Mouse (Mus musculus) MEL (cell line): ENCODE measurements around the gene Cds2.

Experiments used
- BHLHE40 ChIP-seq: IDR thresholded peaks from 2 replicates; pipeline ENCODE4 v1.6.1; 2012; ENCODE audit warnings: low read depth, mild to moderate bottlenecking, inconsistent platforms, low read length, improper control_type of control experiment, borderline replicate concordance
- CTCF ChIP-seq, 3 experiments: IDR thresholded peaks in 2 of 3; conservative IDR thresholded peaks in 1 of 3; 2 replicates each; pipeline ENCODE4 v1.5.1; 2011 to 2012; ENCODE audit warnings: low read length in 3 of 3, low read depth in 2 of 3, mild to moderate bottlenecking in 2 of 3, improper control_type of control experiment in 1 of 3, inconsistent platforms in 1 of 3, mixed read lengths in 1 of 3, moderate library complexity in 1 of 3; ENCODE audit not compliant: control insufficient read depth in 1 of 3, insufficient read depth in 1 of 3, poor library complexity in 1 of 3, severe bottlenecking in 1 of 3
- ELF1 ChIP-seq: IDR thresholded peaks from 2 replicates; pipeline ENCODE4 v1.6.1; 2014; ENCODE audit warnings: low read depth, mild to moderate bottlenecking, inconsistent platforms, low read length, improper control_type of control experiment, moderate library complexity
- EP300 ChIP-seq, 2 experiments: IDR thresholded peaks; 2 replicates each; pipeline ENCODE4 v1.6.1; 2011; ENCODE audit warnings: improper control_type of control experiment in 2 of 2, low read length in 2 of 2, low read depth in 1 of 2, mild to moderate bottlenecking in 1 of 2
- GABPA ChIP-seq: IDR thresholded peaks from 2 replicates; pipeline ENCODE4 v1.6.1; 2012; ENCODE audit warnings: low read depth, mild to moderate bottlenecking, inconsistent platforms, low read length, improper control_type of control experiment, moderate library complexity
- GATA1 ChIP-seq: IDR thresholded peaks from 2 replicates; pipeline ENCODE4 v1.6.1; 2011; ENCODE audit warnings: low read depth, low read length, improper control_type of control experiment
- KAT2A ChIP-seq: conservative IDR thresholded peaks from 2 replicates; pipeline ENCODE4 v1.6.1; 2012; ENCODE audit warnings: low read depth, low read length, improper control_type of control experiment, inconsistent platforms
- MAX ChIP-seq: IDR thresholded peaks from 2 replicates; pipeline ENCODE4 v1.6.1; 2011; ENCODE audit warnings: low read length, improper control_type of control experiment
- MYB ChIP-seq: IDR thresholded peaks from 2 replicates; pipeline ENCODE4 v1.6.1; 2011; ENCODE audit warnings: mild to moderate bottlenecking, low read depth, low read length, improper control_type of control experiment
- NELFE ChIP-seq: IDR thresholded peaks from 2 replicates; pipeline ENCODE4 v1.6.1; 2011; ENCODE audit warnings: low read depth, low read length, improper control_type of control experiment
- POLR2A ChIP-seq, 2 experiments: IDR thresholded peaks; 2 replicates each; pipeline ENCODE4 v1.6.1; 2011 to 2012; ENCODE audit warnings: low read length in 2 of 2, mild to moderate bottlenecking in 2 of 2, control low read depth in 1 of 2, improper control_type of control experiment in 1 of 2, low read depth in 1 of 2, moderate library complexity in 1 of 2; ENCODE audit not compliant: control insufficient read depth in 1 of 2, insufficient read depth in 1 of 2, poor library complexity in 1 of 2
- SMC3 ChIP-seq: IDR thresholded peaks from 2 replicates; pipeline ENCODE4 v1.6.1; 2011; ENCODE audit warnings: low read depth, low read length, improper control_type of control experiment

DNA sequence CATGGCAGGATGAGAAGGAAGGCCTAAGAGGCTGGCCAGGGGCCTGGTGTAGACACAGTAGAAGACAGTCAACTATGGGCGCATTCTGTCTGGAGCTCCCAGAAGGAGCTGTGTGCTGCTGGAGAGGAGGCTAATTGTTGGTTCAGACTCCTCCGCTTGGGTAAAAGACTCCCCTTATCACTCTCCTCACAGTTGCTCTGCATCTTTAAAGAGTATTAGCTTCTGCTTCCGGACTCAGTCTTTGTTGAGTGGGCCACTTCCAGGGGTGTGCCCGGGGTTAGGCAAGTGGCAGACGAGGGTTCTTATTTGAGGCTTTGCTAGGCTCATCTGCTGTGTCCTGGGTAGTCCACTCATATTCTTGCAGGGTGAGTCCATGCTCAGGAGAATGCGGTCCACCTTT is 45.9 kb downstream of the Cds2 start:
- TF ChIP-seq MAX = no peak
- no peak for TF ChIP-seq CTCF (IDR thresholded peaks at IDR 0.05 in 2 of 3, conservative IDR thresholded peaks at IDR 0.05 in 1 of 3; ENCODE audit: control insufficient read depth in 1 of 3, insufficient read depth in 1 of 3, low read depth in 2 of 3, low read length in 3 of 3, poor library complexity in 1 of 3, severe bottlenecking in 1 of 3)
- TF ChIP-seq POLR2A (IDR thresholded peaks at IDR 0.05; ENCODE audit: control insufficient read depth in 1 of 2, insufficient read depth in 1 of 2, low read depth in 1 of 2, low read length in 2 of 2, poor library complexity in 1 of 2) = no peak
- TF ChIP-seq ELF1 = peak; percentile 53; the same call in 1 of the 2 replicates
- TF ChIP-seq GATA1 = peak; percentile 69
- TF ChIP-seq BHLHE40 = no peak
- no peak for TF ChIP-seq SMC3
- TF ChIP-seq EP300 (IDR thresholded peaks at IDR 0.05; ENCODE audit: low read depth in 1 of 2, low read length in 2 of 2) = peak; percentile 44 to 71
- TF ChIP-seq NELFE = no peak
- no peak for TF ChIP-seq MYB
- TF ChIP-seq GABPA = no peak
- TF ChIP-seq KAT2A = no peak
